Mouse (Mus musculus): ENCODE measurements around the gene Dync2li1. TPM values are rescaled to one million over a fixed set of nuclear protein-coding genes. Genes with fewer than 3 reads are reported as not detected.

The Dync2li1 gene
- total and polyA plus RNA-seq, 3 experiments = 0.08 TPM; not detected in 2

DNA sequence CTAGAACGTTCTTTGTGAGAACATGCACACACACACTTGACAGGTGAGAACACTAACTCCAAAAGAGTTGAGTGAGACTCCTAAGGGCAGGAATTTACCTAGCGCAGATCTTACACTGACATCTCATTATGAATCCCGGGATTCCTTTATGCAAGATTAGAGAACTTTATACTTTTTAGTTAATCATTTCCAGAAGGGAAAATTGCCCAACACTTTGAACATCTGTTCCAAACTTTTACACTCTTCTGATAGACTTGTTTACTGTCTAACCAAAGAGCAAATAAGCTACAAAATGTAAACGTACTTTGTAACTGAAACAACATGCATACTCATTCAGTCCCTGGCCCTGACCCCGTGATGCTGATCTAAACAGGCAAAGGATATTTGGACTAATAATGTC, 63.0 kb downstream of the Dync2li1 start:
- no peaks in the 10 kb centered on the region for H3K4me1 ChIP-seq (ENCODE audit: control insufficient read depth in 1 of 2, insufficient read depth in 2 of 2, low read length in 2 of 2)
- no peak overlapping the region for H3K4me3 ChIP-seq (ENCODE audit: control insufficient read depth in 1 of 2, insufficient read depth in 1 of 2, low read depth in 2 of 2, low read length in 2 of 2)
- TF ChIP-seq ELF1 (IDR thresholded peaks at IDR 0.05; ENCODE audit: low read depth, low read length) (no peak), RAD21 (IDR thresholded peaks at IDR 0.05; ENCODE audit: low read depth, low read length) (no peak), MAX (IDR thresholded peaks at IDR 0.05; ENCODE audit: low read length) (no peak), GABPA (IDR thresholded peaks at IDR 0.05; ENCODE audit: low read depth, low read length) (no peak), KAT2A (conservative IDR thresholded peaks at IDR 0.05; ENCODE audit: low read depth, low read length) (no peak), MAFK (IDR thresholded peaks at IDR 0.05; ENCODE audit: borderline replicate concordance, low read depth, low read length) (no peak), ETS1 (IDR thresholded peaks at IDR 0.05; ENCODE audit: low read depth, low read length) (no peak), ZKSCAN1 (IDR thresholded peaks at IDR 0.05; ENCODE audit: low read depth, low read length) (no peak), TCF12 (IDR thresholded peaks at IDR 0.05; ENCODE audit: low read depth, low read length) (no peak), TAL1 (IDR thresholded peaks at IDR 0.05; ENCODE audit: low read length) (no peak), USF2 (IDR thresholded peaks at IDR 0.05; ENCODE audit: borderline replicate concordance in 1 of 2, insufficient read depth in 1 of 2, low read depth in 1 of 2, low read length in 2 of 2) (no peak), ZC3H11A (IDR thresholded peaks at IDR 0.05; ENCODE audit: low read depth, low read length) (no peak), HCFC1 (IDR thresholded peaks at IDR 0.05; ENCODE audit: low read depth, low read length) (no peak)
- no peaks in the 10 kb centered on the region for H3K79me2 ChIP-seq (ENCODE audit: control insufficient read depth, insufficient read depth, low read length, poor library complexity)
- DNase-seq (ENCODE audit: low read depth, low spot score) = no peak
- H3K27me3 ChIP-seq (ENCODE audit: control insufficient read depth in 1 of 2, insufficient read depth in 2 of 2, low read length in 2 of 2) = peaks cover 3 to 11% of the 10 kb centered on the region in 2 experiments; a peak in 3 of 4 replicates
- H3K9me3 ChIP-seq (replicated peaks; ENCODE audit: insufficient read depth, low read length) = no peaks in the 10 kb centered on the region
- H3K27ac ChIP-seq (ENCODE audit: control insufficient read depth, low read depth, low read length) = no peak overlapping the region
- H3K9ac ChIP-seq (ENCODE audit: control insufficient read depth, low read depth, low read length, poor library complexity, severe bottlenecking) = no peak overlapping the region
- H3K36me3 ChIP-seq (ENCODE audit: control insufficient read depth in 1 of 2, insufficient read depth in 2 of 2, low read length in 2 of 2) = no peaks in the 10 kb centered on the region

DNA sequence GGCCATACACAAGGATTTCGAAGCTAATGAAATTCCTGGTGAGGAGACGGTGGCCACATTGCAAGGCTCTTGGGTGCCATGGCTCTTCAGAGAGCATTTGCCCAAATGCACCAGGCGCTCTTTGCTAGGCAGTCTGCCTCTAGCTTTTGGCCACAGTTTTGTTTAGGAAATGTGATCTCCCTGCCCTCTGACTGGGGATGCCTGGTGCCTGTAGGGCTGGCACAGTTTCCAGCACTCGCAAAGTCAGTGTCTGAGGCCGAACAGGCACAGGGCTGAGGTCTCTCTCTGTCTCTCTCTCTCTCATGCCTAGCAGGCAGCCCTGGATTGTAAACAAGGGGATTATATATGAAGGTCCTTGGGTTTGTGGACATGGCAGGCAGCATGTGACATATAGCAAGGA, 63.8 kb downstream of the Dync2li1 start:
- Histone ChIP-seq H3K27me3 (ENCODE audit: control insufficient read depth in 1 of 2, insufficient read depth in 2 of 2, low read length in 2 of 2) (peaks cover 3 to 9% of the 10 kb centered on the region in 2 experiments; a peak in 3 of 4 replicates), H3K36me3 (ENCODE audit: control insufficient read depth in 1 of 2, insufficient read depth in 2 of 2, low read length in 2 of 2) (no peaks in the 10 kb centered on the region), H3K4me1 (ENCODE audit: control insufficient read depth in 1 of 2, insufficient read depth in 2 of 2, low read length in 2 of 2) (no peaks in the 10 kb centered on the region), H3K9ac (ENCODE audit: control insufficient read depth, low read depth, low read length, poor library complexity, severe bottlenecking) (no peak overlapping the region), H3K27ac (ENCODE audit: control insufficient read depth, low read depth, low read length) (no peak overlapping the region), H3K9me3 (replicated peaks; ENCODE audit: insufficient read depth, low read length) (no peaks in the 10 kb centered on the region), H3K79me2 (ENCODE audit: control insufficient read depth, insufficient read depth, low read length, poor library complexity) (no peaks in the 10 kb centered on the region), H3K4me3 (ENCODE audit: control insufficient read depth in 1 of 2, insufficient read depth in 1 of 2, low read depth in 2 of 2, low read length in 2 of 2) (no peak overlapping the region)
- TF ChIP-seq POLR2A (IDR thresholded peaks at IDR 0.05; ENCODE audit: control insufficient read depth in 1 of 2, insufficient read depth in 1 of 2, low read depth in 1 of 2, low read length in 2 of 2, poor library complexity in 1 of 2) = no peak
- no peak for TF ChIP-seq MAFK (IDR thresholded peaks at IDR 0.05; ENCODE audit: borderline replicate concordance, low read depth, low read length)
- no peak for TF ChIP-seq RAD21 (IDR thresholded peaks at IDR 0.05; ENCODE audit: low read depth, low read length)
- no peak for TF ChIP-seq MAZ (IDR thresholded peaks at IDR 0.05; ENCODE audit: low read depth, low read length)
- TF ChIP-seq SIN3A (IDR thresholded peaks at IDR 0.05; ENCODE audit: low read length) = no peak
- no peak for TF ChIP-seq ZMIZ1 (IDR thresholded peaks at IDR 0.05; ENCODE audit: low read depth, low read length)
- no peak for TF ChIP-seq ETS1 (IDR thresholded peaks at IDR 0.05; ENCODE audit: low read depth, low read length)
- no peak for TF ChIP-seq SMC3 (IDR thresholded peaks at IDR 0.05; ENCODE audit: low read depth, low read length)
- no peak for TF ChIP-seq ELF1 (IDR thresholded peaks at IDR 0.05; ENCODE audit: low read depth, low read length)
- TF ChIP-seq GATA1 (IDR thresholded peaks at IDR 0.05; ENCODE audit: low read depth, low read length) = no peak
- no peak for TF ChIP-seq NELFE (IDR thresholded peaks at IDR 0.05; ENCODE audit: low read depth, low read length)
- no peak for TF ChIP-seq USF1 (IDR thresholded peaks at IDR 0.05; ENCODE audit: low read depth, low read length)
- TF ChIP-seq POLR2AphosphoS5 (IDR thresholded peaks at IDR 0.05; ENCODE audit: borderline replicate concordance, low read depth, low read length) = no peak
- no peak for TF ChIP-seq CTCF (IDR thresholded peaks at IDR 0.05 in 2 of 3, conservative IDR thresholded peaks at IDR 0.05 in 1 of 3; ENCODE audit: control insufficient read depth in 1 of 3, insufficient read depth in 1 of 3, low read depth in 2 of 3, low read length in 3 of 3, poor library complexity in 1 of 3, severe bottlenecking in 1 of 3)
- TF ChIP-seq CHD2 (IDR thresholded peaks at IDR 0.05; ENCODE audit: low read length) = no peak
- no peak for TF ChIP-seq NRF1 (IDR thresholded peaks at IDR 0.05; ENCODE audit: insufficient read depth, low read depth, low read length, poor library complexity, severe bottlenecking)
- no peak for TF ChIP-seq BHLHE40 (IDR thresholded peaks at IDR 0.05; ENCODE audit: borderline replicate concordance, low read depth, low read length)
- DNase-seq (ENCODE audit: low read depth, low spot score) = no peak

All from MEL (cell line).